Comparison of ENCODE assay signal across 10 mouse cellular contexts in the genomic region with DNA sequence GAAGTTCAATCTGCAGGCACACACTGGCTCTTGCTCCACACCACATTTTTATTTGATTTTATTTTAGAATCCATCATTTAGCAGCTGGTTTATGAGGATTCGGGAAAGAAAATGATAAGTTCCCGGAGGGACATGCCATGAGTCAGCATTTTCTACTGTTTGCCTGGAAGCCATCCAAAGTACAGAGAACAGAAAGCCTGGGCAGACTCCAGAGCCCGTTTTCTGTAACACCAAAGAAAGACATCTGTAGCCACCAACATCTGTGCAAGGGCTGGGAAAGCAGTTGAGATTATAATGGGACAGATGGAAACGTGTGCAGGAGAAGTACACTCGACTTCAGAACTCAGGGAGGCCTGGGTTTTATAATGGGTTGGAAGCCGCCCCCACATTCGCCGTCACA.
DNase-seq lines count a peak whose midpoint lies in the region; ATAC-seq lines count a peak whose summit lies in the region.
"Had no signal": no experiment of that assay in that cellular context is flagged by ENCODE, and none has a peak within 500 bp of the region (broad histone marks: within the 10 kb centered on the region; RNA-seq: fewer than 3 reads in every experiment).

No protein-coding gene starts in this region.

- H3K9me3 ChIP-seq in limb, embryonic 13.5 days = no peaks in the 10 kb centered on the region
- no peaks in the 10 kb centered on the region for H3K9me3 ChIP-seq in limb, embryonic 10.5 days (replicated peaks)
- H3K9me3 ChIP-seq in lung, embryonic 15.5 days = no peaks in the 10 kb centered on the region
- H3K9me3 ChIP-seq: liver, embryonic 12.5 days; neural tube, embryonic 12.5 days had no signal

- peak; percentile 61; the same call in 1 of the 2 replicates for ATAC-seq in limb, embryonic 13.5 days (ENCODE audit: low FRiP score, low read depth)
- ATAC-seq in lung, embryonic 15.5 days (ENCODE audit: borderline replicate concordance, extremely low read depth, low FRiP score, low TSS enrichment) = peak; percentile 64; the same call in 1 of the 2 replicates
- ATAC-seq: liver, embryonic 12.5 days had no signal

- peak; percentile 22 for DNase-seq in adrenal gland, postnatal 10 days
- DNase-seq in adrenal gland, postnatal 4 days (ENCODE audit: low spot score in 2 of 2) = no peak
- no peak for DNase-seq in limb, embryonic 10.5 days (ENCODE audit: low spot score)
- DNase-seq in heart, adult 9 months (ENCODE audit: low spot score in 2 of 2) = peak; percentile 42 to 50
- no peak for DNase-seq in thymus, adult 18-20 months
- no peak for DNase-seq in embryo, embryonic 11 days

- H3K27me3 ChIP-seq in limb, embryonic 13.5 days = no peaks in the 10 kb centered on the region
- no peaks in the 10 kb centered on the region for H3K27me3 ChIP-seq in limb, embryonic 10.5 days (ENCODE audit: low read depth, poor library complexity, severe bottlenecking)
- H3K27me3 ChIP-seq in lung, embryonic 15.5 days = no peaks in the 10 kb centered on the region
- H3K27me3 ChIP-seq: liver, embryonic 12.5 days; neural tube, embryonic 12.5 days had no signal

- no peaks in the 10 kb centered on the region for H3K36me3 ChIP-seq in limb, embryonic 13.5 days
- no peaks in the 10 kb centered on the region for H3K36me3 ChIP-seq in limb, embryonic 10.5 days
- no peaks in the 10 kb centered on the region for H3K36me3 ChIP-seq in lung, embryonic 15.5 days
- H3K36me3 ChIP-seq: liver, embryonic 12.5 days; neural tube, embryonic 12.5 days had no signal

- no peak overlapping the region for H3K4me2 ChIP-seq in limb, embryonic 13.5 days (replicated peaks)
- no peak overlapping the region for H3K4me2 ChIP-seq in lung, embryonic 15.5 days
- H3K4me2 ChIP-seq: liver, embryonic 12.5 days; neural tube, embryonic 12.5 days had no signal

- H3K4me1 ChIP-seq in limb, embryonic 13.5 days = no peaks in the 10 kb centered on the region
- H3K4me1 ChIP-seq in limb, embryonic 10.5 days = no peaks in the 10 kb centered on the region
- H3K4me1 ChIP-seq in lung, embryonic 15.5 days = no peaks in the 10 kb centered on the region
- H3K4me1 ChIP-seq: liver, embryonic 12.5 days; neural tube, embryonic 12.5 days had no signal

- WGBS in limb, embryonic 13.5 days = 63% methylated on average over 8 of the region's 8 CpGs
- 95% methylated on average over 8 of the region's 8 CpGs for WGBS in limb, embryonic 10.5 days
- WGBS in lung, embryonic 15.5 days = 69% methylated on average over 8 of the region's 8 CpGs

- no peak overlapping the region for H3K27ac ChIP-seq in limb, embryonic 13.5 days
- H3K27ac ChIP-seq in limb, embryonic 10.5 days = no peak overlapping the region
- H3K27ac ChIP-seq in lung, embryonic 15.5 days = no peak overlapping the region
- H3K27ac ChIP-seq: liver, embryonic 12.5 days; neural tube, embryonic 12.5 days had no signal

- no peak overlapping the region for H3K4me3 ChIP-seq in limb, embryonic 13.5 days
- no peak overlapping the region for H3K4me3 ChIP-seq in limb, embryonic 10.5 days
- H3K4me3 ChIP-seq in lung, embryonic 15.5 days = no peak overlapping the region
- H3K4me3 ChIP-seq: liver, embryonic 12.5 days; neural tube, embryonic 12.5 days had no signal

- no peak overlapping the region for H3K9ac ChIP-seq in limb, embryonic 13.5 days
- H3K9ac ChIP-seq in lung, embryonic 15.5 days = no peak overlapping the region
- H3K9ac ChIP-seq: liver, embryonic 12.5 days; neural tube, embryonic 12.5 days had no signal

Comparison
In these comparisons a context has a peak if more than half of its experiments do, and no peak if none do; other contexts are left out.
1. DNase-seq: peak in adrenal gland, postnatal 10 days (single experiment) and heart, adult 9 months (2 of 2); none in adrenal gland, postnatal 4 days (0 of 2), limb, embryonic 10.5 days (single experiment), thymus, adult 18-20 months (0 of 2) and embryo, embryonic 11 days (single experiment).